Mouse (Mus musculus) kidney, adult 2 months (tissue): ENCODE results near the gene Tuba1b.

Experiments used
- CTCF ChIP-seq: fragments of 200-500 bp; conservative IDR thresholded peaks from 2 replicates; pipeline ENCODE4 v1.5.1; 2011; ENCODE audit warnings: low read depth, mild to moderate bottlenecking, control low read depth, low read length, moderate library complexity, mixed read lengths; ENCODE audit not compliant: insufficient read depth, insufficient read length
- POLR2A ChIP-seq: fragments of 200-500 bp; IDR thresholded peaks from one replicate; pipeline ENCODE4 v1.6.1; 2011; ENCODE audit warnings: low read depth, low read length, control low read depth

DNA sequence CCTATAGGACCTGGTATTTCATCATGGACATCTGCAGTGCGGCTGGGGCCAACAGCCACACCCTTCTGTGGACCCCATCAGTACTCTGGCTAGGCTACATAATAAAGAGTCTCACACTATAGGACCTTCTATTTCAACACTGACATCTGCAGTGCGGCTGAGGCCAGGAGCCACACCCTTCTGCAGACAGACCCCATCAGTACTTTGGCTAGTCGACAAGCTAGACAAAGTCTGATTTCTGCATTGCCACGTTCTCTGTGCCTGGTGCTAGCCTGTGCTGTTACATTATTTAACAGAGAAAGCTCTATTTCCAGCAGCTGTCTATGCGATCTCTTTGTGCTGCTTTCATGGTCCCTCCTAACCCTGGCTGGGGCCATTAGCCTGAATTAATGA is 17.7 kb upstream of the Tuba1b start:
- TF ChIP-seq CTCF, result no peak
- TF ChIP-seq POLR2A, result no peak
